Mouse (Mus musculus): Measurements from ENCODE around the gene Rdh16f1. TPM values are rescaled to one million over a fixed set of nuclear protein-coding genes. Genes with fewer than 3 reads are reported as not detected.

Gene Rdh16f1
- polyA plus RNA-seq, 1 experiment from 2014 or later = 0.72 TPM

- no peaks in the 10 kb centered on the region for H3K36me3 ChIP-seq (ENCODE audit: insufficient read depth, low read length)
- H3K27me3 ChIP-seq (ENCODE audit: insufficient read depth, low read length) = no peaks in the 10 kb centered on the region
- 13% methylated on average over 5 of the region's 5 CpGs for WGBS
- no peaks in the 10 kb centered on the region for H3K9me3 ChIP-seq (ENCODE audit: low read length)
- H3K4me3 ChIP-seq (ENCODE audit: low read length) = no peak overlapping the region
- no peak for ATAC-seq (ENCODE audit: low FRiP score, low TSS enrichment)
- no peaks in the 10 kb centered on the region for H3K4me1 ChIP-seq (ENCODE audit: insufficient read depth, low read length)
- H3K9ac ChIP-seq (replicated peaks; ENCODE audit: low read length) = no peak overlapping the region
- no peak overlapping the region for H3K4me2 ChIP-seq (replicated peaks; ENCODE audit: low read depth, low read length)
- no peak overlapping the region for H3K27ac ChIP-seq (ENCODE audit: low read length)
Measured at GRCm38 (mm10) chr10:127731397-127731796, 28.2 kb upstream of the Rdh16f1 start.

- H3K27me3 ChIP-seq (ENCODE audit: insufficient read depth, low read length) = no peaks in the 10 kb centered on the region
- H3K36me3 ChIP-seq (ENCODE audit: insufficient read depth, low read length) = no peaks in the 10 kb centered on the region
- no peaks in the 10 kb centered on the region for H3K9me3 ChIP-seq (ENCODE audit: low read length)
- H3K27ac ChIP-seq (ENCODE audit: low read length) = no peak overlapping the region
- no peak overlapping the region for H3K4me2 ChIP-seq (replicated peaks; ENCODE audit: low read depth, low read length)
- no peak for ATAC-seq (ENCODE audit: low FRiP score, low TSS enrichment)
- H3K4me1 ChIP-seq (ENCODE audit: insufficient read depth, low read length) = peaks cover 4% of the 10 kb centered on the region; the same call in 1 of the 2 replicates
- 34% methylated on average over 5 of the region's 5 CpGs for WGBS
- H3K4me3 ChIP-seq (ENCODE audit: low read length) = no peak overlapping the region
- no peak overlapping the region for H3K9ac ChIP-seq (replicated peaks; ENCODE audit: low read length)
Measured at GRCm38 (mm10) chr10:127734434-127734833, 25.2 kb upstream of the Rdh16f1 start.

- H3K36me3 ChIP-seq (ENCODE audit: insufficient read depth, low read length) = no peaks in the 10 kb centered on the region
- H3K4me2 ChIP-seq (replicated peaks; ENCODE audit: low read depth, low read length) = no peak overlapping the region
- H3K4me3 ChIP-seq (ENCODE audit: low read length) = no peak overlapping the region
- H3K27me3 ChIP-seq (ENCODE audit: insufficient read depth, low read length) = no peaks in the 10 kb centered on the region
- 60% methylated on average over 2 of the region's 2 CpGs for WGBS
- ATAC-seq (ENCODE audit: low FRiP score, low TSS enrichment) = no peak
- no peak overlapping the region for H3K9ac ChIP-seq (replicated peaks; ENCODE audit: low read length)
- peak overlapping the region; percentile 45; the same call in 1 of the 2 replicates for H3K27ac ChIP-seq (ENCODE audit: low read length)
- H3K4me1 ChIP-seq (ENCODE audit: insufficient read depth, low read length) = peaks cover 14% of the 10 kb centered on the region
- no peaks in the 10 kb centered on the region for H3K9me3 ChIP-seq (ENCODE audit: low read length)
Measured at GRCm38 (mm10) chr10:127736266-127736665, 23.3 kb upstream of the Rdh16f1 start.

GRCm38 (mm10) chr10:127736916-127737315 is 22.7 kb upstream of the Rdh16f1 start:
- WGBS = 68% methylated on average over 4 of the region's 4 CpGs
- H3K27me3 ChIP-seq (ENCODE audit: insufficient read depth, low read length) = no peaks in the 10 kb centered on the region
- peaks cover 5% of the 10 kb centered on the region for H3K36me3 ChIP-seq (ENCODE audit: insufficient read depth, low read length)
- H3K4me3 ChIP-seq (ENCODE audit: low read length) = no peak overlapping the region
- H3K27ac ChIP-seq (ENCODE audit: low read length) = no peak overlapping the region
- no peaks in the 10 kb centered on the region for H3K9me3 ChIP-seq (ENCODE audit: low read length)
- H3K4me1 ChIP-seq (ENCODE audit: insufficient read depth, low read length) = peaks cover 14% of the 10 kb centered on the region
- H3K4me2 ChIP-seq (replicated peaks; ENCODE audit: low read depth, low read length) = no peak overlapping the region
- no peak for ATAC-seq (ENCODE audit: low FRiP score, low TSS enrichment)
- H3K9ac ChIP-seq (replicated peaks; ENCODE audit: low read length) = no peak overlapping the region

- Histone ChIP-seq H3K4me3 (ENCODE audit: low read length) (no peak overlapping the region), H3K27ac (ENCODE audit: low read length) (no peak overlapping the region), H3K4me1 (ENCODE audit: insufficient read depth, low read length) (peaks cover 14% of the 10 kb centered on the region), H3K9me3 (ENCODE audit: low read length) (no peaks in the 10 kb centered on the region), H3K36me3 (ENCODE audit: insufficient read depth, low read length) (peaks cover 12% of the 10 kb centered on the region), H3K27me3 (ENCODE audit: insufficient read depth, low read length) (no peaks in the 10 kb centered on the region), H3K4me2 (replicated peaks; ENCODE audit: low read depth, low read length) (no peak overlapping the region), H3K9ac (replicated peaks; ENCODE audit: low read length) (no peak overlapping the region)
- ATAC-seq (ENCODE audit: low FRiP score, low TSS enrichment) = no peak
- 21% methylated on average over 2 of the region's 2 CpGs for WGBS
Measured at GRCm38 (mm10) chr10:127737552-127737951, 22.0 kb upstream of the Rdh16f1 start.

- ATAC-seq (ENCODE audit: low FRiP score, low TSS enrichment) = peak; percentile 21
- Histone ChIP-seq H3K36me3 (ENCODE audit: insufficient read depth, low read length) (peaks cover 20% of the 10 kb centered on the region), H3K4me1 (ENCODE audit: insufficient read depth, low read length) (peaks cover 14% of the 10 kb centered on the region), H3K9me3 (ENCODE audit: low read length) (no peaks in the 10 kb centered on the region), H3K4me3 (ENCODE audit: low read length) (no peak overlapping the region), H3K9ac (replicated peaks; ENCODE audit: low read length) (peak overlapping the region; percentile 5; the same call in 1 of the 2 replicates), H3K27ac (ENCODE audit: low read length) (peak overlapping the region; percentile 91), H3K4me2 (replicated peaks; ENCODE audit: low read depth, low read length) (peak overlapping the region; percentile 81), H3K27me3 (ENCODE audit: insufficient read depth, low read length) (no peaks in the 10 kb centered on the region)
- WGBS = 35% methylated on average over 13 of the region's 13 CpGs
Measured at GRCm38 (mm10) chr10:127738151-127738882, 21.3 kb upstream of the Rdh16f1 start.

GRCm38 (mm10) chr10:127739083-127739660 is 20.4 kb upstream of the Rdh16f1 start, which contains the start of gene Zbtb39:
Zbtb39 (plus strand) TSS chr10:127739538.
- WGBS = under 1% methylated on average over 33 of the region's 61 CpGs
- peaks cover 28% of the 10 kb centered on the region for H3K36me3 ChIP-seq (ENCODE audit: insufficient read depth, low read length)
- H3K27me3 ChIP-seq (ENCODE audit: insufficient read depth, low read length) = no peaks in the 10 kb centered on the region
- peak; percentile 81 for ATAC-seq (ENCODE audit: low FRiP score, low TSS enrichment)
- H3K4me1 ChIP-seq (ENCODE audit: insufficient read depth, low read length) = peaks cover 14% of the 10 kb centered on the region
- peak within 1 kb of the TSS; percentile 97 for H3K9ac ChIP-seq (replicated peaks; ENCODE audit: low read length)
- peak within 1 kb of the TSS; percentile 88 for H3K4me3 ChIP-seq (ENCODE audit: low read length)
- peak within 1 kb of the TSS; percentile 91 for H3K27ac ChIP-seq (ENCODE audit: low read length)
- no peaks in the 10 kb centered on the region for H3K9me3 ChIP-seq (ENCODE audit: low read length)
- peak within 1 kb of the TSS; percentile 81 for H3K4me2 ChIP-seq (replicated peaks; ENCODE audit: low read depth, low read length)

GRCm38 (mm10) chr10:127739661-127740161 is 19.9 kb upstream of the Rdh16f1 start:
- Histone ChIP-seq H3K27ac (ENCODE audit: low read length) (peak overlapping the region; percentile 91), H3K27me3 (ENCODE audit: insufficient read depth, low read length) (no peaks in the 10 kb centered on the region), H3K4me1 (ENCODE audit: insufficient read depth, low read length) (peaks cover 14% of the 10 kb centered on the region), H3K4me2 (replicated peaks; ENCODE audit: low read depth, low read length) (peak overlapping the region; percentile 81), H3K36me3 (ENCODE audit: insufficient read depth, low read length) (peaks cover 33% of the 10 kb centered on the region), H3K9me3 (ENCODE audit: low read length) (no peaks in the 10 kb centered on the region), H3K9ac (replicated peaks; ENCODE audit: low read length) (peak overlapping the region; percentile 97), H3K4me3 (ENCODE audit: low read length) (peak overlapping the region; percentile 88)
- under 1% methylated on average over 47 of the region's 55 CpGs for WGBS
- ATAC-seq (ENCODE audit: low FRiP score, low TSS enrichment) = peak; percentile 60

GRCm38 (mm10) chr10:127744661-127745060 is 14.9 kb upstream of the Rdh16f1 start:
- H3K9me3 ChIP-seq (ENCODE audit: low read length) = no peaks in the 10 kb centered on the region
- H3K27me3 ChIP-seq (ENCODE audit: insufficient read depth, low read length) = no peaks in the 10 kb centered on the region
- H3K4me3 ChIP-seq (ENCODE audit: low read length) = no peak overlapping the region
- no peak overlapping the region for H3K27ac ChIP-seq (ENCODE audit: low read length)
- WGBS = 65% methylated on average over 5 of the region's 5 CpGs
- H3K4me2 ChIP-seq (replicated peaks; ENCODE audit: low read depth, low read length) = no peak overlapping the region
- peaks cover 34% of the 10 kb centered on the region for H3K4me1 ChIP-seq (ENCODE audit: insufficient read depth, low read length)
- H3K36me3 ChIP-seq (ENCODE audit: insufficient read depth, low read length) = peaks cover 57% of the 10 kb centered on the region
- no peak overlapping the region for H3K9ac ChIP-seq (replicated peaks; ENCODE audit: low read length)
- ATAC-seq (ENCODE audit: low FRiP score, low TSS enrichment) = no peak

- Histone ChIP-seq H3K27ac (ENCODE audit: low read length) (no peak overlapping the region), H3K9me3 (ENCODE audit: low read length) (no peaks in the 10 kb centered on the region), H3K4me1 (ENCODE audit: insufficient read depth, low read length) (peaks cover 34% of the 10 kb centered on the region), H3K4me3 (ENCODE audit: low read length) (no peak overlapping the region), H3K36me3 (ENCODE audit: insufficient read depth, low read length) (peaks cover 57% of the 10 kb centered on the region), H3K4me2 (replicated peaks; ENCODE audit: low read depth, low read length) (no peak overlapping the region), H3K27me3 (ENCODE audit: insufficient read depth, low read length) (no peaks in the 10 kb centered on the region), H3K9ac (replicated peaks; ENCODE audit: low read length) (no peak overlapping the region)
- WGBS = 66% methylated on average over 5 of the region's 5 CpGs
- no peak for ATAC-seq (ENCODE audit: low FRiP score, low TSS enrichment)
Measured at GRCm38 (mm10) chr10:127745886-127746285, 13.7 kb upstream of the Rdh16f1 start.

Data from kidney, embryonic 16.5 days (tissue).